Mouse (Mus musculus): Measurements from ENCODE around the gene Nvl. TPM values are rescaled to one million over a fixed set of nuclear protein-coding genes. Genes with fewer than 3 reads are reported as not detected.

Nvl gene
- total and polyA plus RNA-seq, 2 experiments from 2014 or later, result 25.6 to 32.7 TPM

- WGBS, result 96% methylated on average over 4 of the region's 4 CpGs
- Histone ChIP-seq H3K27ac (ENCODE audit: low read depth, low read length) (no peak overlapping the region), H3K27me3 (ENCODE audit: insufficient read depth, low read length) (no peaks in the 10 kb centered on the region), H3K9me3 (ENCODE audit: low read length) (no peaks in the 10 kb centered on the region), H3K36me3 (ENCODE audit: insufficient read depth, low read length) (peaks cover 37% of the 10 kb centered on the region), H3K4me1 (ENCODE audit: insufficient read depth, low read length) (no peaks in the 10 kb centered on the region), H3K4me2 (ENCODE audit: low read depth, low read length, poor library complexity, severe bottlenecking) (no peak overlapping the region), H3K9ac (replicated peaks; ENCODE audit: low read length, poor library complexity, severe bottlenecking) (no peak overlapping the region), H3K4me3 (ENCODE audit: low read depth, low read length) (no peak overlapping the region)
- ATAC-seq (ENCODE audit: low FRiP score) (no peak), DNase-seq (ENCODE audit: low spot score) (no peak)
- no peak for TF ChIP-seq CTCF (IDR thresholded peaks at IDR 0.05)
Measured at GRCm38 (mm10) chr1:181117112-181117511, 26.9 kb downstream of the Nvl start.

DNA sequence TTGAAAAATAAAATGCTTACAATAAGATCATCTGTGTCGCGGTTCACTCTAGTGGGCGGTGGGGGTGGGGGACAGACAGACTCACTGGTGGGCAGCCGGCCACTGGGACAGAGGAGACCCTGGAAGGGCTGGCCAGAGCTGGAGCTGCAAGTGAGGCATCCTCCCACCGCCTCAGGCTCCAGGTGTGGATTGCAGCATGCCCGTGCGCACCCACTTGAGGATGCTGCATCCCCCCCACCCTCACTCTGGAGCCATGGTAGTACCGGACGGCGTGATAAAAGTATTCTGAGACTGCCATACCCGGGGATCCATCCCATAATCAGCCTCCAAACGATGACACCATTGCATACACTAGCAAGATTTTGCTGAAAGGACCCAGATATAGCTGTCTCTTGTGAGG is 54.0 kb downstream of the Nvl start:
- 78% methylated on average over 12 of the region's 12 CpGs for WGBS
- Histone ChIP-seq H3K27me3 (ENCODE audit: insufficient read depth, low read length) (no peaks in the 10 kb centered on the region), H3K9ac (replicated peaks; ENCODE audit: low read length, poor library complexity, severe bottlenecking) (no peak overlapping the region), H3K9me3 (ENCODE audit: low read length) (no peaks in the 10 kb centered on the region), H3K4me1 (ENCODE audit: insufficient read depth, low read length) (no peaks in the 10 kb centered on the region), H3K4me3 (ENCODE audit: low read depth, low read length) (no peak overlapping the region), H3K4me2 (ENCODE audit: low read depth, low read length, poor library complexity, severe bottlenecking) (no peak overlapping the region), H3K27ac (ENCODE audit: low read depth, low read length) (no peak overlapping the region), H3K36me3 (ENCODE audit: insufficient read depth, low read length) (peaks cover 20% of the 10 kb centered on the region)
- no peak for TF ChIP-seq CTCF (IDR thresholded peaks at IDR 0.05)
- ATAC-seq (ENCODE audit: low FRiP score), result no peak
- no peak for DNase-seq (ENCODE audit: low spot score)

DNA sequence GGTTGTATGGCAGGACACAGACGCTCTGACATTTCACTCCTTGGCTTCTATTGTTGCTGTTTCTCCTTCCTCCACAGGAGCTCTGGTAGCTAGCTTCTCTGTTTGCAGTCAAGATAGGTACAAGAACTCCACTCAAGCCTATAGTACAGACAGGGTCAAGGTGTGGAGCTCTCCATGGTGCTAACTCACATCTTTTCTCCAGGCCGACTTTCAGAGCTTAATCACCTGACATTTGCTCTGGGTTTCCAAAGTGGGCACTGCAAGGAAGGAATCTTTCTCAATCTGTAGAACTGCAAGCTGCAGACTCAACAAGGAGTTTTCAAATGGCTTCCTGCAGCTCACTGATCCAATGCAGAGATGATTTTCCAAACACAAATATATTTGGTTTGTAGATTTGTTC is 60.0 kb downstream of the Nvl start:
- Histone ChIP-seq H3K9me3 (ENCODE audit: low read length) (no peaks in the 10 kb centered on the region), H3K27me3 (ENCODE audit: insufficient read depth, low read length) (no peaks in the 10 kb centered on the region), H3K4me1 (ENCODE audit: insufficient read depth, low read length) (no peaks in the 10 kb centered on the region), H3K9ac (replicated peaks; ENCODE audit: low read length, poor library complexity, severe bottlenecking) (no peak overlapping the region), H3K4me3 (ENCODE audit: low read depth, low read length) (no peak overlapping the region), H3K36me3 (ENCODE audit: insufficient read depth, low read length) (no peaks in the 10 kb centered on the region), H3K4me2 (ENCODE audit: low read depth, low read length, poor library complexity, severe bottlenecking) (no peak overlapping the region), H3K27ac (ENCODE audit: low read depth, low read length) (no peak overlapping the region)
- ATAC-seq (ENCODE audit: low FRiP score) (no peak), DNase-seq (ENCODE audit: low spot score) (no peak)
- 50% methylated on average over 2 of the region's 2 CpGs for WGBS
- no peak for TF ChIP-seq CTCF (IDR thresholded peaks at IDR 0.05)

DNA sequence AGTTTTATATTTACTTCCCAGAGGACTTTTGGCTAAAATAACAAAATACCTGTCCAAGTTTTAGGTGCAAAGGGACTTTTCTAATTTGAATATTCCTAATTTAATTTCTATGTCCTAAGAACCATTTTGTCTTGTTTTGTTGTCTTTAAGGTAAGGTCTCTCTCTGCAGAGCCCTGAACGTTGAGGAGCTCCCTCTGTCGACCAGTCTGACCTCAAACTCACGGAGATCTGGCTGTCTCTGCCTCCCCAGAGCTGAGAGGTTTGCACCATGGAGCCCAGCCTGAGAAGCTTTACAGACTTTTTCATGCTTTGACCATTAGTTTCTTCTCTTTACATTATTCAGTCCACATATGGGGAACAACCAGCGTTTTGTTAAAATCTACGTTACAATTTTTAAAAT is 70.9 kb downstream of the Nvl start:
- DNase-seq (ENCODE audit: low spot score) (no peak), ATAC-seq (ENCODE audit: low FRiP score) (no peak)
- WGBS, result 49% methylated on average over 5 of the region's 5 CpGs
- Histone ChIP-seq H3K27ac (ENCODE audit: low read depth, low read length) (no peak overlapping the region), H3K4me3 (ENCODE audit: low read depth, low read length) (no peak overlapping the region), H3K27me3 (ENCODE audit: insufficient read depth, low read length) (no peaks in the 10 kb centered on the region), H3K9me3 (ENCODE audit: low read length) (no peaks in the 10 kb centered on the region), H3K4me1 (ENCODE audit: insufficient read depth, low read length) (no peaks in the 10 kb centered on the region), H3K4me2 (ENCODE audit: low read depth, low read length, poor library complexity, severe bottlenecking) (no peak overlapping the region), H3K9ac (replicated peaks; ENCODE audit: low read length, poor library complexity, severe bottlenecking) (no peak overlapping the region), H3K36me3 (ENCODE audit: insufficient read depth, low read length) (no peaks in the 10 kb centered on the region)
- TF ChIP-seq CTCF (IDR thresholded peaks at IDR 0.05), result no peak

- H3K4me1 ChIP-seq (ENCODE audit: insufficient read depth, low read length), result no peaks in the 10 kb centered on the region
- DNase-seq (ENCODE audit: low spot score), result no peak
- H3K9me3 ChIP-seq (ENCODE audit: low read length), result no peaks in the 10 kb centered on the region
- no peak overlapping the region for H3K27ac ChIP-seq (ENCODE audit: low read depth, low read length)
- no peaks in the 10 kb centered on the region for H3K36me3 ChIP-seq (ENCODE audit: insufficient read depth, low read length)
- no peak for ATAC-seq (ENCODE audit: low FRiP score)
- H3K9ac ChIP-seq (replicated peaks; ENCODE audit: low read length, poor library complexity, severe bottlenecking), result no peak overlapping the region
- no peaks in the 10 kb centered on the region for H3K27me3 ChIP-seq (ENCODE audit: insufficient read depth, low read length)
- TF ChIP-seq CTCF (IDR thresholded peaks at IDR 0.05), result no peak
- H3K4me3 ChIP-seq (ENCODE audit: low read depth, low read length), result no peak overlapping the region
- H3K4me2 ChIP-seq (ENCODE audit: low read depth, low read length, poor library complexity, severe bottlenecking), result no peak overlapping the region
- WGBS, result 68% methylated on average over 11 of the region's 11 CpGs
Measured at GRCm38 (mm10) chr1:181069671-181070070, 74.3 kb downstream of the Nvl start.

DNA sequence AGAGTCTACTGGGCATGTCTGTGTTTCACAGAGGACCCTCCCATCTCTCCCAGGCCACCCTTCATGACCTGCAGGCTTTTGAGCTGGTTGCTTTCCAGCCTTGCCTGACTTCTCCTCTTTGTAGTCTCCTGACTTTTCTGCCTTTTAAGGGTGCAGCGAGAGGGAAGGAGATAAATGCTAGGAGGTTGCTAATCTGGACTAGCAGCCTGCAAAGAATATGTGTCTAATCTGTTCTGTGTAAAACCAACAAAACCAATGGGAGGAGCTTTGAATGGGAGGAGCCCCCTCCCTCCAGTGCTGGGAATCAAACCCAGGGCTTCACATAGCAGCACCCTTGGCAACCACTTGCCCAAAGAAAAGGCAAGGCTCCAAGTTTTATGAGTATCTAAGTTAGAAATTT is 75.7 kb downstream of the Nvl start:
- no peaks in the 10 kb centered on the region for H3K9me3 ChIP-seq (ENCODE audit: low read length)
- no peaks in the 10 kb centered on the region for H3K27me3 ChIP-seq (ENCODE audit: insufficient read depth, low read length)
- no peak overlapping the region for H3K9ac ChIP-seq (replicated peaks; ENCODE audit: low read length, poor library complexity, severe bottlenecking)
- 68% methylated on average over 1 of the region's 1 CpGs for WGBS
- no peak overlapping the region for H3K4me2 ChIP-seq (ENCODE audit: low read depth, low read length, poor library complexity, severe bottlenecking)
- no peak for TF ChIP-seq CTCF (IDR thresholded peaks at IDR 0.05)
- no peak overlapping the region for H3K27ac ChIP-seq (ENCODE audit: low read depth, low read length)
- DNase-seq (ENCODE audit: low spot score) (no peak), ATAC-seq (ENCODE audit: low FRiP score) (no peak)
- no peak overlapping the region for H3K4me3 ChIP-seq (ENCODE audit: low read depth, low read length)
- H3K36me3 ChIP-seq (ENCODE audit: insufficient read depth, low read length), result no peaks in the 10 kb centered on the region
- no peaks in the 10 kb centered on the region for H3K4me1 ChIP-seq (ENCODE audit: insufficient read depth, low read length)
